14 mouse cellular contexts compared by ENCODE assay signal in the genomic region with DNA sequence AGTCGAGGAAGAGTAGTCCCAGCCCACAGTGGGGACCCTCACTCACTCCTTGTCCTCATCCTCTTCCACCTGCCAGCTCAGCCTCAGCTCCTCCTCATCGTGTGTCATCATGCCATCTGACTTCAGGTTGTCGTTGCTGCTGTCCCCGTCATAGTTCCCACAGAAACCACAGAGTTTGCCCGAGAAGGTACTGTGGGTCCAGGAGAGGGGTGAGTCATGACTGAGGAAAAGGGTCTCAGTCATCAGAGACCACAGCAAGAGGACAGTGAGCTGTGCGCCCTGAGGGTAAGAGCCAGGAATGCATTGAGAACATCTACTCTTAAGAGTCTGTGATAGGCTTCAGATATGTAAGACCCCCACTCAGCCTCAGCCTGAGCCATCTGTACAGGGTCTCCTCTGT. TPM values are rescaled to one million over a fixed set of nuclear protein-coding genes. Genes with fewer than 3 reads are reported as not detected.
"Had no signal": no experiment of that assay in that cellular context is flagged by ENCODE, and none has a peak within 500 bp of the region (broad histone marks: within the 10 kb centered on the region; RNA-seq: fewer than 3 reads in every experiment).

No protein-coding gene starts in this region.

- H3K36me3 ChIP-seq: limb, embryonic 15.5 days; liver, embryonic 12.5 days; midbrain, embryonic 10.5 days; neural tube, embryonic 15.5 days had no signal

- H3K9me3 ChIP-seq: limb, embryonic 15.5 days; liver, embryonic 12.5 days; midbrain, embryonic 10.5 days; neural tube, embryonic 15.5 days had no signal

- H3K4me2 ChIP-seq: limb, embryonic 15.5 days; liver, embryonic 12.5 days; neural tube, embryonic 15.5 days had no signal

- H3K27ac ChIP-seq: kidney, postnatal 0 days; limb, embryonic 15.5 days; liver, embryonic 12.5 days; midbrain, embryonic 10.5 days; neural tube, embryonic 15.5 days had no signal

- H3K27me3 ChIP-seq: limb, embryonic 15.5 days; liver, embryonic 12.5 days; neural tube, embryonic 15.5 days had no signal

- H3K9ac ChIP-seq: limb, embryonic 15.5 days; liver, embryonic 12.5 days; neural tube, embryonic 15.5 days had no signal

- H3K4me3 ChIP-seq: limb, embryonic 15.5 days; liver, embryonic 12.5 days; midbrain, embryonic 10.5 days; myocyte; neural tube, embryonic 15.5 days had no signal

- H3K4me1 ChIP-seq: limb, embryonic 15.5 days; liver, embryonic 12.5 days; midbrain, embryonic 10.5 days; neural tube, embryonic 15.5 days had no signal

- DNase-seq: layer of hippocampus, adult 9-11 months; layer of hippocampus, postnatal 36 days; midbrain, embryonic 14.5 days; right cerebral cortex, adult 18-20 months; right cerebral cortex, postnatal 25 days; thymus, adult 2 months; thymus, postnatal 25 days had no signal

RNA-seq across cellular contexts. Expression of a gene that starts 21.7 kb away (rescaled TPM):
- polyA plus RNA-seq: limb, embryonic 11.5 days had no signal
